Mouse (Mus musculus) forebrain, embryonic 10.5 days (tissue): Measurements from ENCODE around the gene Nutf2. TPM values are rescaled to one million over a fixed set of nuclear protein-coding genes. Genes with fewer than 3 reads are reported as not detected.

Experiments
- DNase-seq: peaks from one replicate; pipeline ENCODE4 v3.0.0-alpha.2; 2017; ENCODE audit warnings: low spot score; ENCODE audit errors: extremely low spot score
- H3K27ac ChIP-seq: fragments of 300-500 bp; sonication (generic); 2 replicates; pipeline ENCODE4 v1.5.1; 2016; ENCODE audit warnings: mild to moderate bottlenecking
- H3K27me3 ChIP-seq: fragments of 300-500 bp; sonication (generic); 2 replicates; pipeline ENCODE4 v1.6.1; 2016; ENCODE audit warnings: mild to moderate bottlenecking; ENCODE audit not compliant: poor library complexity, severe bottlenecking
- H3K36me3 ChIP-seq: fragments of 300-500 bp; sonication (generic); replicated peaks from 2 replicates; pipeline ENCODE4 v1.6.1; 2016; ENCODE audit warnings: mild to moderate bottlenecking, moderate library complexity
- H3K4me1 ChIP-seq: fragments of 300-500 bp; sonication (generic); 2 replicates; pipeline ENCODE4 v1.6.1; 2016
- H3K4me3 ChIP-seq: fragments of 300-500 bp; sonication (generic); 2 replicates; pipeline ENCODE4 v1.5.1; 2016; ENCODE audit warnings: mild to moderate bottlenecking, moderate library complexity
- H3K9me3 ChIP-seq: fragments of 300-500 bp; sonication (generic); 2 replicates; pipeline ENCODE4 v1.6.1; 2016; ENCODE audit warnings: mild to moderate bottlenecking, moderate library complexity
- WGBS: fragments of 180-500 bp; shearing (Covaris S2); methylation state at CpG from one replicate; pipeline ENCODE4 v1.1.7; 2016; 5-methylcytosine and 5-hydroxymethylcytosine counted together
- polyA plus RNA-seq: library from polyadenylated mRNA; unstranded; fragments of >200 nt; fragmentation: Nextera tagmentation; extraction: Ambion mirVana; gene quantifications from 2 replicates; pipeline ENCODE4 v1.2.1, GENCODE M21; 2016

Nutf2 gene
- polyA plus RNA-seq, 1 experiment from 2014 or later, result 394 TPM

GRCm38 (mm10) chr8:105900941-105901616 is 40.7 kb downstream of the Nutf2 start:
- no peak for DNase-seq
- 41% methylated on average over 16 of the region's 16 CpGs for WGBS

DNA sequence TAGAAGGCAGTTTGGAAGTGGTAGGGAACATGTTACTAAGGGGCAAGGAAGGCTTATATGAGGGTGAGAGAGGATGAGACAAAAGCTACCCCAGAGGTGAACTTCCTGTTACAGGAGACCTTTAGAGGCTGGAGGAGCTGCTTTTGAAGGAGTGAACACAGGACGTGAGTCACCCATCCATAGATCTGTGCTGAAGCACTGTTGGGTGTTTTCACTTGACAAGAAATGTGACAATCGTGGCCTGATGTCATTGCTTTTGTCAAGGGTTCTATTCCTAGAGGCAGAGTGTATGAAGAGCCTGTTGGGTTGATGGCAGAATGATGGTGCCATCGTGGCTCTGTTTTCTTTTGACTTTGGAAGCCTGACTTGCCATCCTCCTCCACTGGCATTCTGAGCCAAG is 59.0 kb downstream of the Nutf2 start:
- Histone ChIP-seq H3K36me3 (peaks cover 40% of the 10 kb centered on the region), H3K9me3 (no peaks in the 10 kb centered on the region), H3K4me3 (no peak overlapping the region), H3K27me3 (no peaks in the 10 kb centered on the region), H3K4me1 (no peaks in the 10 kb centered on the region), H3K27ac (no peak overlapping the region)
- no peak for DNase-seq
- 96% methylated on average over 3 of the region's 3 CpGs for WGBS

More at GRCm38 (mm10) chr8:105900941-105901616, 40.7 kb downstream of the Nutf2 start:
- H3K36me3 ChIP-seq, result 0 out of 2 replicates have a peak, but pooled peaks cover 2% of the 10 kb centered on the region
- peaks cover 13% of the 10 kb centered on the region for H3K4me1 ChIP-seq
- H3K4me3 ChIP-seq, result peak overlapping the region; percentile 78
- H3K9me3 ChIP-seq, result no peaks in the 10 kb centered on the region
- no peaks in the 10 kb centered on the region for H3K27me3 ChIP-seq
- peak overlapping the region; percentile 93 for H3K27ac ChIP-seq

- Histone ChIP-seq H3K4me3 (no peak overlapping the region), H3K9me3 (no peaks in the 10 kb centered on the region), H3K27me3 (no peaks in the 10 kb centered on the region), H3K36me3 (peaks cover 17% of the 10 kb centered on the region), H3K4me1 (peaks cover 18% of the 10 kb centered on the region), H3K27ac (no peak overlapping the region)
- DNase-seq, result no peak
- 75% methylated on average over 3 of the region's 3 CpGs for WGBS
These were observed 64.7 kb downstream of the Nutf2 start for GRCm38 (mm10) chr8:105925123-105925522.

Other genes starting within 250 kb of the Nutf2 start
- gene Ctcf, start 224.0 kb upstream of the Nutf2 start, polyA plus RNA-seq, result 146 and 150 TPM in 2 replicates
- 0.38 and 0.84 TPM in 2 replicates for gene Agrp, start 223.2 kb upstream of the Nutf2 start, polyA plus RNA-seq
- gene Carmil2, start 174.3 kb upstream of the Nutf2 start, polyA plus RNA-seq, result 0.71 and 1.1 TPM in 2 replicates
- 75.9 and 77.1 TPM in 2 replicates for gene Acd, start 159.5 kb upstream of the Nutf2 start, polyA plus RNA-seq
- 22.7 and 22.8 TPM in 2 replicates for gene Pard6a, start 159.4 kb upstream of the Nutf2 start, polyA plus RNA-seq
- gene 4933405L10Rik, start 152.9 kb upstream of the Nutf2 start, polyA plus RNA-seq, result 0.12 and 0.21 TPM in 2 replicates
- gene Enkd1, start 152.4 kb upstream of the Nutf2 start, polyA plus RNA-seq, result 54.3 and 56.0 TPM in 2 replicates
- gene Gfod2, start 101.9 kb upstream of the Nutf2 start, polyA plus RNA-seq, result 32.7 and 38.3 TPM in 2 replicates
- gene Ranbp10, start 33.2 kb upstream of the Nutf2 start, polyA plus RNA-seq, result 9.5 and 11.1 TPM in 2 replicates
- 0.06 and 0.07 TPM in 2 replicates for gene Tsnaxip1, start 32.8 kb upstream of the Nutf2 start, polyA plus RNA-seq
- 49.5 and 57.9 TPM in 2 replicates for gene Cenpt, start 7.3 kb upstream of the Nutf2 start, polyA plus RNA-seq
- gene Thap11, start 5.4 kb upstream of the Nutf2 start, polyA plus RNA-seq, result 80.2 and 81.3 TPM in 2 replicates
- gene Edc4, start 20.3 kb downstream of the Nutf2 start, polyA plus RNA-seq, result 73.7 and 75.2 TPM in 2 replicates
- 0.33 and 0.65 TPM in 2 replicates for gene Nrn1l, start 33.0 kb downstream of the Nutf2 start, polyA plus RNA-seq
- gene Pskh1, start 39.9 kb downstream of the Nutf2 start, polyA plus RNA-seq, result 29.6 and 29.9 TPM in 2 replicates
- 1.5 and 2.1 TPM in 2 replicates for gene Ctrl, start 73.3 kb downstream of the Nutf2 start, polyA plus RNA-seq
- 28.9 and 31.5 TPM in 2 replicates for gene Psmb10, start 77.9 kb downstream of the Nutf2 start, polyA plus RNA-seq
- 0.76 and 1.4 TPM in 2 replicates for gene Lcat, start 82.8 kb downstream of the Nutf2 start, polyA plus RNA-seq
- gene Slc12a4, start 105.5 kb downstream of the Nutf2 start, polyA plus RNA-seq, result 14.9 and 17.8 TPM in 2 replicates
- gene Dpep3, start 118.8 kb downstream of the Nutf2 start, polyA plus RNA-seq, result not detected in 2 replicates
- gene Dus2, start 130.8 kb downstream of the Nutf2 start, polyA plus RNA-seq, result 19.4 and 20.5 TPM in 2 replicates
- gene Dpep2nb, start 145.4 kb downstream of the Nutf2 start, polyA plus RNA-seq, result not detected in 2 replicates
- gene Ddx28, start 151.3 kb downstream of the Nutf2 start, polyA plus RNA-seq, result 24.0 and 24.7 TPM in 2 replicates
- gene Nfatc3, start 198.3 kb downstream of the Nutf2 start, polyA plus RNA-seq, result 6.6 TPM in 2 replicates